Comparison of ENCODE assay signal across 26 mouse cellular contexts in genomic region chr7:97365887-97366286, GRCm38 (mm10). TPM values are rescaled to one million over a fixed set of nuclear protein-coding genes. Genes with fewer than 3 reads are reported as not detected.
"Had no signal": no experiment of that assay in that cellular context is flagged by ENCODE, and none has a peak within 500 bp of the region (broad histone marks: within the 10 kb centered on the region; RNA-seq: fewer than 3 reads in every experiment).

No protein-coding gene starts in this region.

- H3K9me3 ChIP-seq: heart, embryonic 13.5 days; heart, embryonic 15.5 days; hindbrain, embryonic 13.5 days; hindbrain, embryonic 15.5 days; kidney, embryonic 15.5 days; limb, embryonic 13.5 days; limb, embryonic 15.5 days had no signal

- ATAC-seq: forebrain, embryonic 16.5 days; hindbrain, postnatal 0 days; intestine, embryonic 16.5 days; liver, embryonic 12.5 days had no signal

- H3K4me2 ChIP-seq: heart, embryonic 13.5 days; heart, embryonic 15.5 days; hindbrain, embryonic 13.5 days; hindbrain, embryonic 15.5 days; kidney, embryonic 15.5 days; limb, embryonic 13.5 days; limb, embryonic 15.5 days; liver, embryonic 12.5 days had no signal

- H3K27me3 ChIP-seq: heart, embryonic 13.5 days; heart, embryonic 15.5 days; hindbrain, embryonic 13.5 days; hindbrain, embryonic 15.5 days; kidney, embryonic 15.5 days; limb, embryonic 15.5 days had no signal

- DNase-seq: gastrocnemius, postnatal 14 days; gastrocnemius, postnatal 36 days; heart, adult 2 months; heart, postnatal 14 days; heart, postnatal 36 days; kidney, adult 11 months; kidney, adult 2 months; kidney, adult 9 months; kidney, postnatal 14 days; kidney, postnatal 36 days; layer of hippocampus, adult 9-11 months; layer of hippocampus, postnatal 36 days; left cerebral cortex, postnatal 4 days had no signal

- H3K9ac ChIP-seq: heart, embryonic 13.5 days; heart, embryonic 15.5 days; hindbrain, embryonic 13.5 days; hindbrain, embryonic 15.5 days; kidney, embryonic 15.5 days; limb, embryonic 13.5 days; limb, embryonic 15.5 days; liver, embryonic 12.5 days had no signal

- H3K27ac ChIP-seq: heart, adult 2 months; heart, embryonic 13.5 days; heart, embryonic 15.5 days; hindbrain, embryonic 13.5 days; hindbrain, embryonic 15.5 days; hindbrain, postnatal 0 days; kidney, embryonic 15.5 days; kidney, postnatal 0 days; limb, embryonic 13.5 days; limb, embryonic 15.5 days; liver, embryonic 12.5 days had no signal

- H3K4me3 ChIP-seq: heart, adult 2 months; heart, embryonic 13.5 days; heart, embryonic 15.5 days; hindbrain, embryonic 13.5 days; hindbrain, embryonic 15.5 days; kidney, embryonic 15.5 days; limb, embryonic 13.5 days; limb, embryonic 15.5 days; liver, embryonic 12.5 days had no signal

- H3K36me3 ChIP-seq: heart, embryonic 13.5 days; heart, embryonic 15.5 days; hindbrain, embryonic 13.5 days; hindbrain, embryonic 15.5 days; kidney, embryonic 15.5 days; limb, embryonic 13.5 days; limb, embryonic 15.5 days; liver, embryonic 12.5 days had no signal

RNA-seq across cellular contexts. Expression of gene Thrsp, which starts 51.6 kb away (rescaled TPM):
- total RNA-seq: hematopoietic stem cell, adult 5-6 weeks had no signal
- polyA plus RNA-seq: liver, embryonic 12.5 days had no signal
